Mouse (Mus musculus) gastrocnemius, postnatal 14 days (tissue): ENCODE results near the gene Anxa4. TPM values are rescaled to one million over a fixed set of nuclear protein-coding genes. Genes with fewer than 3 reads are reported as not detected.
A peak's percentile ranks its signal among the peaks of the same experiment; 100 is the strongest.

Experiments used
- DNase-seq: peaks from one replicate; pipeline ENCODE4 v3.0.0; 2021; ENCODE audit warnings: mixed read lengths
- intact Hi-C: fragments of 180-260 bp; cut with DNase I; formaldehyde crosslinking; loops from one replicate; pipeline ENCODE4 v1.15.1; 2025; ENCODE audit warnings: low total_unique reads
- total RNA-seq, 2 experiments: library from RNA; stranded (reverse); gene quantifications; 2 replicates each; pipeline ENCODE4 v1.2.3; 2021

Anxa4 gene
- total RNA-seq, 2 experiments from 2014 or later = 20.4 to 23.1 TPM

DNA sequence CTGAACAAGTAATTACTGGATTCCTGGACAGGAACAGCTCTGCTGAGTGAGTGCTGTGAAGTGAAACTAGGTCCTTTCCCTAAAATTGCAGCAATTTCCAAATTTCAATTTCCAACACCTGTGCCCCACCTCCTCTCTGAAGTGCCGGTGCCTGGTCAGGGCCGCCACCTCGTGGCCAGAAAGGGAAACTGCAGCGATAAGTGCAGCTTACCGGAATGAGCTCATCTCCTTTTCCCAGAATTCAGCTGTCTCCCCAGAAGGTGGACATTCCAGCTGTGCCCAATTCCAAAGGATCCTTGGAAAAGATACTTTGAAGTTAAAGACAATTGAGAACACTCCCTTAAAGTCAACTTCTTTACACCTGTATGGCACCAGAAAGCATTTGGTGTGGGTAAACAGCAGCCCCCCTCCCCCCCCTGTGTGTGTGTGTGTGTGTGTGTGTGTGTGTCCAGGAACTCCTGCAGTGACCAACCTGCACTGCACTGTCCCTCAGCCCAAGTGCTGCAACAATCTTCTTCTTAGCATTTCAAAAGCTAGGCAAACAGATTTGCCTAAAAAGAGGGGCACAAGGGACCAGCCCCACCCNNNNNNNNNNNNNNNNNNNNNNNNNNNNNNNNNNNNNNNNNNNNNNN lies 13.2 kb upstream of the Anxa4 start:
- DNase-seq = peak; percentile 65
- intact Hi-C loops = loop anchor here (2.0 kb wide), 1 partner anchor 60 kb away; no protein-coding TSS in a partner anchor

DNA sequence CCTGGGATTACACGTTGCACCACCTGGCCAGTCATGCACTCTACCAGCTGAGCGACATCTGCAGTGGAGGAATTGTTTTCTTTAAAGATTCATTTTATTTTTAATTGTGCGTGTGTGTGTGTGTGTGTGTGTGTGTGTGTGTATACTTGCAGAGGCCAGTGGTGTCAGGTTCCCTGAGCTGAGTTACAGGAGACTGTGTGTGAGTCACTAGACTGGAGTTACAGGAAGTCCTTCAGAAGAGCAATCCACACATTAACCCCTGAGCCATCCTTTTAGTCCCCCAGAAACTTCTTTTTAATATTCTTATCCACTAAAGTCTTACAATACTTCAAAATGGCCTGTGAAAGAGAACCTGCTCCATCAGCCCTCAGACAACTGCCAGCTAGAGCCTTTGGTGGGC lies 11.3 kb upstream of the Anxa4 start:
- no peak for DNase-seq
- intact Hi-C loops = no loop called here

DNA sequence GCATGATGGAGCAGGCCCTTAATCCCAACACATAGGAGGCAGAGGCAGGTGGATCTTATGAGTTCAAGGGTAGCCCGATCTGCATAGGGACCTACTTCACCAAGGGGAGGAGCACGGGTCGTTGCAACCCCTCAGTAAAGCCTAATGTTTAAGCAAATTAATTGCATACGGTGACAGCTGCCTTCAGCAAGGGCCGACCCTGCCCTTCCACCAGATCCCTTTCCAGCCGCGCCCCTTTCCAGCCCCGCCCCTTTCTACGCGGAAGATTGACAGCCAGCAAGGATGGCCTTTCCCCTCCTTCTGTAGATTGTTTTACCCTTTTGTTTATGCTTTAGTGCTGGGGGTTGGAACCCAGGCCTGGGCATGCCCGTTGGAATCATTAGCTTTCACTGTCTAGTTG lies 8.0 kb upstream of the Anxa4 start:
- DNase-seq = no peak
- intact Hi-C loops = no loop called here

DNA sequence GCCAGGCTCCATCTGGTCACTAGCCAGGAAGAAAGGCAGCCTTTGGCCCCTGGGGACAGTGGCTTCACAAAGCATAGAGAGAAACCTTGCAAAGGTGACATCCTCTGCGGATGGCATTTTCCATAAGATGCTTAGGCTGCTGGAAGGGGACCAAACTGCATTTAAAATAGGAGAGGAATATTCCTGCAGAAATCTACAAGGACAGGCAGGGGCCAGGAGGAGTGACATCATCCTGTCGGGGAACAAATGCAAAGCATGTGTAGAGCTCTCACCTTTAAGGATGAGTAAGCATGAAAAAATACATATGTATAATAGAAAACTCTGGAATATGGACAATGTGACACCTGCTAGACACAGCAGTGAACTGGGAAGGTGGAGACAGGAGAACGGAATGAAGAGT lies 7.1 kb upstream of the Anxa4 start:
- no peak for DNase-seq
- intact Hi-C loops = no loop called here

- no peak for DNase-seq
- intact Hi-C loops = no loop called here
Measured at GRCm38 (mm10) chr6:86797455-86797854, 4.1 kb upstream of the Anxa4 start.

DNA sequence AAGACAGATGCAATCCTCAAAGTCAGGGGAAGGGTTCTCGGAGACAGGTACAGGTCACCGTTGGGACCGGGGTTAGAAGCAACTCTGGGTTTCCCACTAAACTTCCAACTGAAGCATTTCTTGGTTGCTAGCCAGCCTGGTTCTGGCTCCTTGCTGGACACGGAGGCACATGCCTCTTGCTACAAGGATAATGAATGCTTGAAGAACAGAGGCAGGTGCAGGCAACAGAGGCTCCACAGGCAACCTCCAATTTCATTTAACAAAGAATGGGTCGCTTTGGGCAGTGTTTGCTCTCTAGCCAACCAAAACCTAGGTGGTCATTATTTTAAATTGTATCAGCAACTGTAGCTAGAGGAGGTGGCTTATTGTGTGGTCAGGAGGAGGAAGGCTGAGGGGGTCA lies 573 bp upstream of the Anxa4 start:
- peak; percentile 25 for DNase-seq
- intact Hi-C loops = no loop called here

DNA sequence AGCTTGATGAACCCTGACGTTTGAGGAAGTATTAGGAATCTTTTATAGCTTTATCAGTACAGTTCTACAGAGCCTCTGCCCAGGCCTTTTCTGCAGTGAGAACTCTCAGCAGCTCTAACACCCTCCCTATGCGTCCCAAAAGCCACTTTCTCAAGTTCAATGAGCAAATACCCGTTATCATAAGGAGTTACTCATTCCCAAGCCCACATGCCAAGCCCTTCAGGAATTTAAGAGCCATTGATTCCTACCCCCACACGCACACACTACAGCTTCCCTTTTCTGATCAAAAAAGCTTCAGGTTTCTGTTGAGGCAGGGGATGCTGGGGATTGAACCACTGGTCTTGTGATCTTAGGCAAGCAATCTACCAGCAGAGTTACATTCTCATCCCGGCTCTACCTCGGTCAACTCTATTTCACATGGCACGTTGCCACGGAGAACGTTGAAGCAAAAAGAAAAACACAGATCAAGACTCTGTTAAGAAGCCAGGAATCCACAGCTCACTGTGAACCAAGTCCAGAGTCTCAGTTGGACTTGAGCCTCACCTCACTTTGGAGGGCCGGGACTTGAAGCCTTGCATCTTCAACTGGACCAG lies 2.9 kb downstream of the Anxa4 start:
- intact Hi-C loops = no loop called here

DNA sequence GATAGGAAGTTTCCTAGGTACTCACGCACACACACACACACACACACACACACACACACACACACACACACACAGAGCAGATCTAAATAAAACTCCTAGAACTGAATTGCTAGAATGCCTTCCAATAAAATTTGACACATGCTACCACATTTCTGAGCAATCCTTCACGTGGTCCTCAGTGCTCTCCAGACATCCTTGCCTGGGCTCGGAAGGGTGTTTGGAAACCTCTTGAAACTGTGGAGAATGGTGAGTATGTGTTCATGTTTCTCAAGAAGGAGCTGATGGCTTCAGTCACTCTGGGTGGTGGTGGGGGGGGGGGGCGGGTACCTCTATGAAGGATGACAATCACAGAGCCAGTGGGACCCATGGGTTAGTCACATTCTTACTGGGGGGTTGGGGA lies 5.1 kb downstream of the Anxa4 start:
- intact Hi-C loops = no loop called here
- no peak for DNase-seq

More for the DNA sequence above, 2.9 kb downstream of the Anxa4 start:
- DNase-seq = no peak

DNA sequence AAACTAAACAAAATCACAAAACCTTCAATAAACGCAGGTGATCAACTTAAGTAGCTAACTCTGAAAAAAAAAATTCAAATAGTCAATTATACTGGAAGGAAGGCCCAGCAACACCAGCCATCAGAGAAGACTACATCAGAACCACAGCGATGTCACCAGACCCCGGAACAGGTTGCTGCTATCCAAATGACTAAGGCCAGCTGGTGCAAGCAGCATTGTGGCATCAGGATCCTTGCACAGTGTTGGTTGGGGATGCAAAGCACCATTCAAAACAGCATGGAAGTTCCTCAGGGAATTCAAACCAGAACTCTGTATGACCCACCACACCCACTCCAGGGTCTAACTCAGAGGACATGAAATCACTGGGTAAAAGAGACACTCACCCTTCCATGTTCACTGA lies 6.8 kb downstream of the Anxa4 start:
- intact Hi-C loops = no loop called here

DNA sequence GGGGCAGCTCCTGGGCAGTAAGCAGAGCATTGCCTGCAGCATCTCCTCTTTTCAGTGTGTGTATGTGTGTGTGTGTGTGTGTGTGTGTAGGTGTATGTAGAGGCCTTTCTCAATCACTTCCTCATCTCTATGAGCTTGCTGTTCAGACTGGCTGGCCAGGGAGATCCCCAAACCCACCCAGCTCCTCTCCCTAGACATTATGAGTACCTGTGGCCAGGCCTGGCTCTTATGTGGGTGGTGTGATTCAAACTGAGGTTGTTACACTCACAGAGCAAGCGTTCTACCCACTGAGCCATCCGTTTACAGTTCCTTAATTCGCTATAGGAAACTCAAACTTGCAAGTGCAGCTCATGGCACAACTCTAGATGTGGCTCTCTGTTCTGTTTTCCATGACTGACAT lies 8.6 kb downstream of the Anxa4 start:
- DNase-seq = no peak
- intact Hi-C loops = no loop called here

More for the DNA sequence above, 6.8 kb downstream of the Anxa4 start:
- no peak for DNase-seq

DNA sequence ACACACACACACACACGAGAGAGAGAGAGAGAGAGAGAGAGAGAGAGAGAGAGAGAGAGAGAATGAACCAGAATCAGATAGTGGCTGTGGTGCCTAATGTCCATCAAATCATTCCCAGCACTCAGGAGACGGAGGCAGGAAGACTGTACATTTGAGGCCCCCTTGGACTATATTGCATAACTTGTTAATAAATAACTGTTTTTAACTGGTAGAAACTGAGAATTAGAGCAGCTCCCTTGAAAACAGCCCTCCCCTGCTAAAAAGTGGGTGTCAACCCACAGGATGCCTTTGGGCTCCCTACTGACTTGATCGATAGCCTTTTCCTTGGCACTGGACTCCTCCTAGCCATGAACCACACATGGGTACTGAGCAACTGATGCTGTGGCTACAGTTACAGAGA lies 11.0 kb downstream of the Anxa4 start:
- no peak for DNase-seq
- intact Hi-C loops = no loop called here

DNA sequence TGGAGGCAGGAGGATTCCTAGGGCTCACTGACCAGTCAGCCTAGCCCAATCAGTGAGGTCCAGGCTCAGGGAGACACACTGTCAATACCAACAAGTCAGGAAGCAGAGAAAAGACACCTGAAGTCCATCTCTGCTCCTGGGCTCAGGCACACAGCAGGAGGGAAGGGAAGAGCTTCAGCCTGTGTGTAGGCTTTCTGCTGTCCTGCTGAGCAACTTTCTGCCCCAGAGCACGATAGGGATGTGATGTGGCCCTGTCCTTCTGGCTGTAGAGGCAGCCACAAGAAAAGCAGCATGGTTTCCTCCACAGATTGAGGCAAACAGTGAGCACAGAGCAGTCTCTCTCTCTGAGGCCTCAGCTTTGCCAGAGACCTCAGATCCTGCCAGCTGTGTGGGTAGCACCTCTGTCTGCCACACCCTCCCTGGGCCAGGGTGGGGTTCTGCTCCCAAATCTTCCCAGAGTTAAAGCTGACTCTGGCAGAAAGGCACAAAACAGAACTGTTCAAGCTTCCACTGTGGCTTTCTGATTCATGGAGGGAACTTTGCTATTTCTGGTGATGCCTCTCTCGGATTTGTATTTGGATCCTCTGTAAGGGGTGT lies 11.9 kb downstream of the Anxa4 start:
- intact Hi-C loops = no loop called here
- no peak for DNase-seq

GRCm38 (mm10) chr6:86778910-86779594 lies 14.3 kb downstream of the Anxa4 start:
- DNase-seq = no peak
- intact Hi-C loops = no loop called here

DNA sequence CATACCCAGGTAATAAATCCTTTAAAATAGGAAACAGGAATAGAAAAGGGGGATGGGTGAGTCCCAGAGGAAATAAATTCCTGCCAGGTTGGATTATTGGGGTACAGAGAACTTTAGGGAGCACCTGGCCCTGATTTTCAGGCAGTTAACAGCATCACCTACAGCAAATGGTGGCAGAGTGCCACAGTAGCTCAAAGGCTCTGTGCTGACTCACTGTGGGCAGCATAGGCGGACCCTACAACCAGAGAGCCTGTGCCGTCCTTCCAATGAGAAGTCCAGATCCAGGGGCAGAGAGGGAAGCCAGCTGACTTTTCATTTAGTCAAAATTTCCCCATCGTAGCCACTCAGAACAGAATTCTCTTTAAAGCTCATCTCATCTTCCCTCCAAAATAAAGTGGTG lies 16.2 kb downstream of the Anxa4 start:
- intact Hi-C loops = no loop called here
- DNase-seq = no peak

- DNase-seq = no peak
- intact Hi-C loops = no loop called here
Measured at GRCm38 (mm10) chr6:86776706-86777071, 16.7 kb downstream of the Anxa4 start.

DNA sequence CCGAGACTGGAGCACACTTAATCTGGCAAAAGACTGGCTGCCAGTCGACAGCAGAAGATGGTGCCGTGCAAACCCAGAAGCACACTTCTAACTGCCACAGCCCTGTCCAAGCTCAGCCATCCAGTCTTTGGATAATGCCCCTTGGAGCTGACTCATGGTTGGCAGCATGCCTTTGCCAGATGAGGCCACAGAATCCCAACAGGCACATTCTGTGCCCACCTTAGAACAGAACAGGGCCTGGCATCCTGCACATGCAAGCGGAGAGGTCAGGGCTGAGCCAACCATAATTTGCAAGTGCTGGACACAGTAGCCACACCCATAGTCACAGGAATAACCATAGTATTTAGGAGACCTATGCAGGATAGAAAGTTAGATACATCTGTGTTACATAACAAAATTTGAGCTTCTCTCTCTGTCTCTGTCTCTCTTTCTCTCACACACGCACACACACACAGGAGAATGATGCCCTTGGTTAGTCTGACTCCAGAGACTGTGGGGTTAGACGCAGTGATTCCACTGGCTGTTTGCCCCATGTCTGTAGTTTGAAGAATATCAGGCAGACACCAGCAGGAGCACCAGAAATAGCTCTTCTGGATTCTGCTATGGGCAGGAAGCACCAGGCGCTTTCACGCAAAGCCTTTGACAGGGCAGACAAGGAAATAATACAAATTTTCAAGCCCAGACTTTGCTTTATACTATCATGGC lies 17.2 kb downstream of the Anxa4 start:
- intact Hi-C loops = no loop called here
- peak; percentile 56 for DNase-seq

DNA sequence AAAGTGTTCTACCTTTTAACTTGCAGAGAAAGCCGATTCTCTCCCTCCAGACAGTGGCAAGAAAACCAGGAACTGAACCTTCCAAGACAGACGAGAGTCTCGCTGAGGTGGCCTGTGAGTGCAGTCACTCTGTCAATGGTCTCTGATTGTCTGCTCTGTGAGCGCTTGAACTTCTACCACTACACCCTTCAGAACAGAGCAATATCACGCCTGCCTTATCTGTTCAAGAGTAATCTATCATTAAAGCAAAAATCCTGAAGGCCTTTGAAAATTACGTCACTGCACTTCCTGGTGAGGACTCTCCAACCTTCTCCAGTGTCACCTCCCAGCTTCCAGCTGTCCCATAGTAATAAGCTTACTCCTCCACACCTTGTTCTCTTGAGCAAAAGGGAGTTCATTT lies 18.4 kb downstream of the Anxa4 start:
- DNase-seq = no peak
- intact Hi-C loops = no loop called here

- DNase-seq = no peak
- intact Hi-C loops = no loop called here
Measured at GRCm38 (mm10) chr6:86773830-86774229, 19.6 kb downstream of the Anxa4 start.

DNA sequence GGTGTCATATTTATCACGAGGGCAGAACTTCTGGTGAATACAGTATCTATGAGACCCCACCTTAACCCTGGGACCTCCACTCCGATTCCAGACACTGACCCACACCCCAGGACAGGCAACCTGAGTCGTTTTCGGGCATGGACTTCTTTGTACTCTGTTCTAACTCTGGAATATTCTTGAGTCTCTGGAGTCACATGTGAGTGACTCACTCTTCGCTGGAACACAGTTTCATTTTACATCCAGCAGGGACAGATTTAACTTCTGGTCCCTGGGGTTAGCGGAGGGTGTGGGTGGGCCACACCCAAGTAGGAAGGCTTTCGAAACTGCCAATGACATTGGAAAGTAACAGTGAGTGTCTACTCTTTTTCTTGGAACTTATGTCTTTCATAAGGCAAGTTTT lies 20.8 kb downstream of the Anxa4 start:
- intact Hi-C loops = no loop called here
- no peak for DNase-seq

GRCm38 (mm10) chr6:86768938-86769337 lies 24.4 kb downstream of the Anxa4 start:
- no peak for DNase-seq
- intact Hi-C loops = no loop called here
